Mouse (Mus musculus) layer of hippocampus, adult 9-10 months (tissue): ENCODE measurements around the gene Mttp.
"Not testable (repeated sequence)": the region's sequence is repeated elsewhere in the genome, so short reads cannot be mapped to it uniquely, and the experiment has no call there.

ENCODE experiments used
- DNase-seq: peaks from one replicate; pipeline ENCODE4 v3.0.0; 2022; ENCODE audit warnings: low spot score

Mttp gene

GRCm38 (mm10) chr3:138144642-138145171, at the start of gene Mttp:
Gene Mttp, minus strand, starts transcription at chr3:138144968.
- peak; percentile 85 for DNase-seq

GRCm38 (mm10) chr3:138193683-138194302, 49.0 kb upstream of the Mttp start, which contains the start of gene 4930579F01Rik:
Gene 4930579F01Rik, minus strand, starts transcription at chr3:138193825.
- DNase-seq = no peak

DNA sequence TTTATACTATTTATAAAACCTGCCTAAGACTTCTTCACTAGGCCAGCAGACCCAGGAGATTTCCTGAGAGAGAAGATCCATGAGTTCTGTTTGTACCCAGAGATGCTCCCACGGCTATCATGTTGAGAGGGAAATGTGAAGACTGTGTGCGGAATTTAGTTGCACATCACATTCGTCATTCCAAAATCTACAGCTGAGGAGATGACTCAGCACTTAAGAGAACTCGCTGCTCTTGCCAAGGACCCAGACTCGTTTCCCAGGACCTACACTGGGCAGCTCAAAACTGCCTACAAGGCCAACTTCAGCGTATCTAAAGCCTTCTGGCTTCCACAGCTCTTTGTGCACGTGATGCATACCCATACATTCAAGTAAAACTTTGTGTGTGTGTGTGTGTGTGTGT, 47.5 kb upstream of the Mttp start:
- no peak for DNase-seq

DNA sequence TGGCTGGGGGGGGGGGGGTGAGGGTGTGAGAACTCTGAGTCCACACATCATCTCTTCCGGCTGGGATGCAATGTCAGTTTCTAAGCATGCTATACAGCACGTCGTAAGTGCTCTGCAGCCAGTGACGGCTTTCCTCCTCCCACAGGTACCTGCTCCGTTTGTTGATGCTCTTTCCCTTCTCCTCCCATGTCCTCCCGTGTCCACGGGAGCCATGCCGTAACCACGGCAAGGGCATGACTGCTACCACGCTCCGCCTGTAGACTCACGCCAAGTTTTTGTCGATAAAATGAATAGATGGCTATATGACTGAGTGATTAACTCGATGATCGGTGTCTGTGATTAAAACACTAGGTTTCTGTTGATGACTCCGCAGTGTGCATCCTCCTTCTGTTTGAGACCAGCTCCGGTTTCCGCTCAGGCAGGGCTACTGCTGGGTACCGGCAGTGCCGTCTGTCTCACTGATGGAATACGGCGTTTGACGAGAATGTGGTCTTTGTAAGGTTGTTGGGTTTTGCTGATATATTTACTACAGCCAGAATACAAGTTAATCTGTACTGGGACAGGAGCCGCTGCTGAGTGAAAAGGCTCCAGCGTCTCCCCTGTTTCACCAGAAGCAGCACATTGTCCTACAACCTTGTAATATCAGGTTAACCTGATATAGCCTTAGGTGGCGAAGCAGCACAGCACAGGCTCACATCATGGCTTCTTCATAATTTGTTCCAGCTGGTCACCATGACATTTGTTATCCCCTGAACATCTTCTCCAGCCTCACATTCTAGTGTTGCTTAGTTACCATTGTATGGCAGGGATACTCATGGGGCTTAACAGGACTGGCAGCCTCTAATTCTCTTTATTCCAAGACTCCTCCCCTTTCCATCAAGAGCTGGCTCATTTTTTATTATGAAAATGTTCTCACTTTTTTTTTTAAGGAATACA, 41.5 kb upstream of the Mttp start:
- DNase-seq = no peak

GRCm38 (mm10) chr3:138185290-138185689, 40.5 kb upstream of the Mttp start:
- no peak for DNase-seq

- no peak for DNase-seq
Observed at GRCm38 (mm10) chr3:138183371-138183770, 38.6 kb upstream of the Mttp start.

GRCm38 (mm10) chr3:138182019-138182418, 37.3 kb upstream of the Mttp start:
- DNase-seq = no peak

DNA sequence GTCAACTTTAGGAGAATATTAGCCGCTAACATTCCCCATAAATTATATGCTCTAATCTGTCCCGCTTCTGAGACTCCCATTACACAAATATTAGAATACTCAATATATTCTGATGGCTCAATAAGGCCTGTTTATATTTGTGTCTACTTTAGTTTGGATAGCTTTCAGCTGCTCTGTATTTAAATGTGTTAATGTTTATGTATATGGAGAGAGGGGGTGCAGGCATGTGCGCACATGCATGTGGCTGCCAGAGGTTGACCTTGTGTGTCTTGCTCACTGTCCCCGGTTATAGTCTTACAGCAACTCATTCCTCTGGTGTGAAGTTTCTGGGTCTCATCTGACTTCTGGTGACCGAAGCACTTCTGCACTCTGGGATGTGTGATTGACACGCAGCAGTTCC, 30.8 kb upstream of the Mttp start:
- DNase-seq = no peak

GRCm38 (mm10) chr3:138173291-138173690, 28.5 kb upstream of the Mttp start:
- DNase-seq = no peak

- no peak for DNase-seq
Observed at GRCm38 (mm10) chr3:138162553-138163183, 17.9 kb upstream of the Mttp start.

GRCm38 (mm10) chr3:138161623-138162022, 16.9 kb upstream of the Mttp start:
- DNase-seq = no peak

GRCm38 (mm10) chr3:138156651-138157050, 11.9 kb upstream of the Mttp start:
- DNase-seq = no peak

- DNase-seq = no peak
Observed at GRCm38 (mm10) chr3:138155062-138155461, 10.3 kb upstream of the Mttp start.

DNA sequence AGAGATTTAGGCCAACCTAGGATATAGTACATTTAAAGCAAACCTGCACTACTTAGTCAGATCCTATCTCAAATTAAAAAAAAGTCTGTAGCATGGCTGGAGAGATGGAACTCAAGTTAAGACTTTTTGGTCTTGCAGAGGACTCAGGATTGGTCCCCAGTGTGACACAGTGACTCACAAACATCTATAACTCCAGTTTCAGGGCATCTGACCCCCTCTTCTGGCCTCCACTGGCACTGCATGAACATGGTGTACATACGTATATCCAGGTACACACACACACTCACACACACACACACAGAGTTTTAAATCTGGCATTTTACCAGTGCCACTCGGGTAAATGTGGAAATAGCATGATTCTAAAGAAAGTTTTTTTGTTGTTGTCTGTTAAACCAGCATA, 4.0 kb upstream of the Mttp start:
- no peak for DNase-seq

DNA sequence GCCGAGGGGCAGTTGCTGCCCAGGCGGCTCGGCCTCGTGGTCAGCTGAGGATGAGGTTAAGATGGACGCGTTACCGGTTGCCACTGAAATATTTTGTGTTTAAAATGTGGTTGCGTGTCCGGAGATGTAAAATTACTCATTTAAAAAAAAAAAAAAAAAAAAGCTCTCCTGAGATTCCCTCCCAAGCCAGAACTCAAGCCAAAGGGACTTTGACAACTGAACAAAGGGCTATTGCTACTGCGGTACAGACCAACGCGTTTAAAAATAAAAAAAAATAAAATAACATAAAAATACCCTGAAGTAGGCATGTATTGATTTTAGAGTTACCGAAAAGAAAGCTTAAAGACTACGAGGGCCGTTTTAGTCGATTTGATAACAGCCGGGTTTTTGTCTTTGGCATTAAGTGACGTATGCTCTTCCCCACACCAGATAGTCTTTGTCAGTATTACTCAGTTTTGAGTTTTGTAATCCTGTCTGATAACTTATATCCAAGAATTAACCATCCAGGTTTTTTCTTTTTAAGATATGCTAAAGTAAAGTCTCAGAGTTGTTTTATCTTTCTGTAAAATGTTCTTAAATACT, 617 bp downstream of the Mttp start:
- no peak for DNase-seq

GRCm38 (mm10) chr3:138143315-138144059, 1.3 kb downstream of the Mttp start, which contains the start of gene Trmt10a:
Gene Trmt10a, plus strand, starts transcription at chr3:138143448.
- DNase-seq = peak; percentile 96

- DNase-seq = no peak
Observed at GRCm38 (mm10) chr3:138142733-138143314, 1.9 kb downstream of the Mttp start.

DNA sequence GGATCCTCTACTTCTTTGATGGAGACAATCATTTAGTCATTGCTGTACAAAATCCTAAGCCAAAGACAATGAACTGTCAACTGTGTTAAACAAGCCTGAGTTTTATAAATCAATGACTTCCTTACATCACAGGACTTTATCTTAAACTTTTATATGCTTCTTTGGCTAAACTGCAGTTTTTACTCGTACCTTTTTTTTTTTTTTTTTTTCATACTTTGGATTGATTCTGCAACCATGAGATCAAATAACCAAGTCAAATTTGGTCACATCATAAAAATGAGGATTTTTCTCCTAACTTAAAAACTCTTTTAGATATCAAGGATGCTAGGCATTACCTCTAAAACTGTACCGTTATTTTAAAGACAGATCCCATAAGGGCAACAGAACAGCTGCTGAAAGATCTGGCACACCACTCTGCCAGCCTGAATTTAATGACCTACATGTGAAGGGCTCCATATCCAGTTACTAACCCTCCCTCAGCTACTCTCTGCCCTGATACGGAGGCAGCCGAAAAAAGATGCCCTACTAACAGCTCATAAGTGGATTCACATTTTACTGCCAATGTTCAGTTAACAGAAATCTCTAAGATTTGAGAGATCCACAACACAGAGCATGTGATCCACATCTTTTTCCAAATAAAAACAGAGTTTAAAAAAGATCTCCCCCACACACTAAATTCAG, 2.6 kb downstream of the Mttp start:
- no peak for DNase-seq

DNA sequence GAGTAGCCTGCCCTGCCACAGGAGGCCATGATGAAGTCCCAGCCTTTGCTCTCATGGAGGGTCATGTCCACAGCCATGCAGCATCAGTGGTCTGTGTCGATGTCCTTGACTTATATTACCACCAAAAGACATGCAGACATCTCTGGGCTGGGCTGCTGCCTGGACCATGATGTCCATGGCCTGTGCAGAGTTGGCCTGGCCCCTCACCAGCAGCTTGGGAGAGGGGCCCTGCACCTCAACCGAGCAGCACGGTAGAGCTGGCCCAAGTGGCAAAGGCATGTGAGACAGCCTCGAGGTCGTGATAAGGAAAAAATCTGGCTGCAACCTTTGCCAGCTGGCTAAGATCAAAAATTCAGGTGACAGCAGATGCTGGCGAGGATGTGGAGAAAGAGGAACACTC, 5.1 kb downstream of the Mttp start:
- DNase-seq = no peak

- DNase-seq = not testable (repeated sequence)
Observed at GRCm38 (mm10) chr3:138138146-138138545, 6.6 kb downstream of the Mttp start.
